ENCODE assay signal across 27 mouse cellular contexts in genomic region chr17:81743034-81743433, GRCm38 (mm10). TPM values are rescaled to one million over a fixed set of nuclear protein-coding genes. Genes with fewer than 3 reads are reported as not detected.
DNase-seq lines count a peak whose midpoint lies in the region; ATAC-seq and TF ChIP-seq lines count a peak whose summit lies in the region.
"Had no signal": no experiment of that assay in that cellular context is flagged by ENCODE, and none has a peak within 500 bp of the region (broad histone marks: within the 10 kb centered on the region; RNA-seq: fewer than 3 reads in every experiment).

No protein-coding gene starts in this region.

- intact Hi-C loops in heart, adult 2 months (cut with DNase I): no loop called here

- no peak overlapping the region for H3K9ac ChIP-seq in heart, embryonic 15.5 days
- no peak overlapping the region for H3K9ac ChIP-seq in heart, adult 2 months (ENCODE audit: low read depth, low read length)
- H3K9ac ChIP-seq: embryonic facial prominence, embryonic 13.5 days; embryonic facial prominence, embryonic 15.5 days; forebrain, embryonic 12.5 days had no signal

- H3K4me2 ChIP-seq in heart, embryonic 15.5 days: no peak overlapping the region
- H3K4me2 ChIP-seq: embryonic facial prominence, embryonic 13.5 days; embryonic facial prominence, embryonic 15.5 days; forebrain, embryonic 12.5 days had no signal

- H3K27me3 ChIP-seq in heart, embryonic 15.5 days: no peaks in the 10 kb centered on the region
- H3K27me3 ChIP-seq in heart, adult 2 months (ENCODE audit: control insufficient read depth, insufficient read depth, low read length): no peaks in the 10 kb centered on the region
- H3K27me3 ChIP-seq: CH12.LX; embryonic facial prominence, embryonic 13.5 days; embryonic facial prominence, embryonic 15.5 days; forebrain, embryonic 12.5 days; Patski had no signal

- TF ChIP-seq CTCF in heart, adult 2 months (IDR thresholded peaks at IDR 0.05): no peak

- TF ChIP-seq POLR2A in heart, adult 2 months (IDR thresholded peaks at IDR 0.05; ENCODE audit: insufficient read depth, low read depth, low read length): no peak

- no peaks in the 10 kb centered on the region for H3K36me3 ChIP-seq in heart, embryonic 15.5 days
- H3K36me3 ChIP-seq in heart, adult 2 months (ENCODE audit: control insufficient read depth, insufficient read depth, low read length): no peaks in the 10 kb centered on the region; the same call in none of the 2 replicates
- H3K36me3 ChIP-seq: embryonic facial prominence, embryonic 13.5 days; embryonic facial prominence, embryonic 15.5 days; forebrain, embryonic 10.5 days; forebrain, embryonic 12.5 days; G1E had no signal

- TF ChIP-seq EP300 in heart, adult 2 months (IDR thresholded peaks at IDR 0.05; ENCODE audit: insufficient read depth, low read depth, low read length): no peak

- no peaks in the 10 kb centered on the region for H3K9me3 ChIP-seq in heart, embryonic 15.5 days (replicated peaks)
- H3K9me3 ChIP-seq: embryonic facial prominence, embryonic 13.5 days; embryonic facial prominence, embryonic 15.5 days; forebrain, embryonic 10.5 days; forebrain, embryonic 12.5 days had no signal

- no peak for DNase-seq in heart, adult 2 months
- DNase-seq in 3T3-L1 (ENCODE audit: low read depth, low spot score): peak; percentile 8
- peak; percentile 70 for DNase-seq in large intestine, adult 2 months (ENCODE audit: low read depth, low spot score)
- DNase-seq in embryo, embryonic 10 days (ENCODE audit: low spot score): no peak
- DNase-seq: adrenal gland, adult 8-10 months; adrenal gland, postnatal 14 days; adrenal gland, postnatal 36 days; B cell, adult 2 months; cerebellum, adult 11-12 months; cerebellum, adult 2 months; cerebellum, adult 9-10 months; cerebellum, postnatal 10 days; cerebellum, postnatal 25 days; embryo, embryonic 11 days had no signal

- peak overlapping the region; percentile 56; the same call in 1 of the 2 replicates for H3K27ac ChIP-seq in heart, embryonic 15.5 days
- no peak overlapping the region for H3K27ac ChIP-seq in heart, adult 2 months
- H3K27ac ChIP-seq: embryonic facial prominence, embryonic 13.5 days; embryonic facial prominence, embryonic 15.5 days; forebrain, embryonic 10.5 days; forebrain, embryonic 12.5 days had no signal

- no peak for ATAC-seq in heart, embryonic 15.5 days (replicated peaks; ENCODE audit: insufficient number of reproducible peaks, insufficient read depth, low FRiP score, low read depth)
- ATAC-seq: activated CD4-positive, CD25-positive, alpha-beta regulatory T cell, adult 4 months; CD4-positive, CD25-positive, alpha-beta regulatory T cell, adult 4 months; forebrain, embryonic 14.5 days; forebrain, embryonic 16.5 days; Patski had no signal

- WGBS in heart, embryonic 15.5 days: 23% methylated on average over 2 of the region's 2 CpGs
- WGBS in heart, adult 2 months: 24% methylated on average over 2 of the region's 2 CpGs
- WGBS in large intestine, adult 2 months: 16% methylated on average over 2 of the region's 2 CpGs

- no peaks in the 10 kb centered on the region for H3K79me2 ChIP-seq in heart, adult 2 months (replicated peaks; ENCODE audit: control insufficient read depth, insufficient read depth, low read length)

- H3K4me1 ChIP-seq in heart, embryonic 15.5 days (replicated peaks): peaks cover 20% of the 10 kb centered on the region
- no peaks in the 10 kb centered on the region; the same call in 1 of the 2 replicates for H3K4me1 ChIP-seq in heart, adult 2 months (ENCODE audit: control insufficient read depth, insufficient read depth, low read length)
- H3K4me1 ChIP-seq: embryonic facial prominence, embryonic 13.5 days; embryonic facial prominence, embryonic 15.5 days; forebrain, embryonic 10.5 days; forebrain, embryonic 12.5 days had no signal

- no peak overlapping the region for H3K4me3 ChIP-seq in heart, embryonic 15.5 days
- H3K4me3 ChIP-seq in heart, adult 2 months: no peak overlapping the region
- H3K4me3 ChIP-seq: embryonic facial prominence, embryonic 13.5 days; embryonic facial prominence, embryonic 15.5 days; erythroblast, embryonic 14.5 days; forebrain, embryonic 10.5 days; forebrain, embryonic 12.5 days had no signal

RNA-seq across cellular contexts. Expression of gene Slc8a1, which starts 4.9 kb away (rescaled TPM):
- polyA plus RNA-seq in heart, embryonic 15.5 days (2015; fragmentation: Nextera tagmentation; extraction: Ambion mirVana): 73.3 and 83.6 TPM in 2 replicates
- total RNA-seq in heart, adult 2 months (2021): 100 to 1,000 TPM; 426 to 460 TPM
- 49.9 and 111 TPM in 2 replicates for polyA plus RNA-seq in heart, adult 2 months (2012; rRNA removed)
- polyA plus RNA-seq in large intestine, adult 2 months (2012; rRNA removed): 2.0 and 4.3 TPM in 2 replicates
- total RNA-seq: CH12.LX had no signal
- polyA plus RNA-seq: erythroblast, embryonic 14.5 days; G1E; Patski had no signal

Comparison
In these comparisons a context has a peak if more than half of its experiments do, and no peak if none do; other contexts are left out.
1. DNase-seq: peak in 3T3-L1 (single experiment) and large intestine, adult 2 months (single experiment); none in heart, adult 2 months (0 of 2) and embryo, embryonic 10 days (single experiment).